Mouse (Mus musculus) forebrain, postnatal 0 days (tissue): Measurements from ENCODE around the gene Gm10563. TPM values are rescaled to one million over a fixed set of nuclear protein-coding genes. Genes with fewer than 3 reads are reported as not detected.

Source experiments
- ATAC-seq: fragments of 200-750 bp; cut with Nextera tagmentation; 2 replicates; pipeline ENCODE4 v1.8.0; 2017; ENCODE audit warnings: mild to moderate bottlenecking, moderate library complexity
- DNase-seq: peaks from one replicate; pipeline ENCODE4 v3.0.0-alpha.2; 2015
- H3K27ac ChIP-seq: fragments of 300-500 bp; sonication (generic); 2 replicates; pipeline ENCODE4 v1.5.1; 2014; ENCODE audit warnings: low read depth, mild to moderate bottlenecking, antibody characterized with exemption, low read length, moderate library complexity, mixed read lengths
- H3K27me3 ChIP-seq: fragments of 300-500 bp; sonication (generic); 2 replicates; pipeline ENCODE4 v1.6.1; 2014; ENCODE audit warnings: mild to moderate bottlenecking, low read length, mixed read lengths; ENCODE audit not compliant: insufficient read depth
- H3K36me3 ChIP-seq: fragments of 300-500 bp; sonication (generic); 2 replicates; pipeline ENCODE4 v1.6.1; 2014; ENCODE audit warnings: mild to moderate bottlenecking, moderate library complexity; ENCODE audit not compliant: insufficient read depth
- H3K4me1 ChIP-seq: fragments of 300-500 bp; sonication (generic); 2 replicates; pipeline ENCODE4 v1.6.1; 2014; ENCODE audit warnings: antibody characterized with exemption; ENCODE audit not compliant: insufficient read depth
- H3K4me2 ChIP-seq: fragments of 300-500 bp; sonication (generic); 2 replicates; pipeline ENCODE4 v1.6.1; 2014; ENCODE audit warnings: low read depth, mild to moderate bottlenecking, moderate library complexity
- H3K4me3 ChIP-seq: fragments of 300-500 bp; sonication (generic); 2 replicates; pipeline ENCODE4 v1.5.1; 2014; ENCODE audit warnings: low read depth, low read length, mixed read lengths
- H3K9ac ChIP-seq: fragments of 300-500 bp; sonication (generic); 2 replicates; pipeline ENCODE4 v1.6.1; 2014; ENCODE audit warnings: mild to moderate bottlenecking
- H3K9me3 ChIP-seq: fragments of 300-500 bp; sonication (generic); 2 replicates; pipeline ENCODE4 v1.6.1; 2016; ENCODE audit warnings: low read length
- CTCF ChIP-seq: sonication (generic); IDR thresholded peaks from 2 replicates; pipeline ENCODE4 v1.5.1; 2016; ENCODE audit warnings: antibody characterized with exemption, control low read depth, low read depth
- WGBS: fragments of 180-500 bp; shearing (Covaris S2); extraction: QIAGEN DNeasy Blood & Tissue Kit; methylation state at CpG from one replicate; pipeline ENCODE4 v1.1.7; 2014; 5-methylcytosine and 5-hydroxymethylcytosine counted together
- polyA plus RNA-seq: library from polyadenylated mRNA; unstranded; fragments of >200 nt; fragmentation: Nextera tagmentation; extraction: Ambion mirVana; gene quantifications from 2 replicates; pipeline ENCODE4 v1.2.1, GENCODE M21; 2015
- total RNA-seq: library from RNA; depleted of rRNA; stranded (reverse); fragments of >200 nt; gene quantifications from 2 replicates; pipeline ENCODE4 v1.2.3, GENCODE M21; 2014; rRNA removed

Gene Gm10563
- total and polyA plus RNA-seq, 2 experiments from 2014 or later, result not detected

DNA sequence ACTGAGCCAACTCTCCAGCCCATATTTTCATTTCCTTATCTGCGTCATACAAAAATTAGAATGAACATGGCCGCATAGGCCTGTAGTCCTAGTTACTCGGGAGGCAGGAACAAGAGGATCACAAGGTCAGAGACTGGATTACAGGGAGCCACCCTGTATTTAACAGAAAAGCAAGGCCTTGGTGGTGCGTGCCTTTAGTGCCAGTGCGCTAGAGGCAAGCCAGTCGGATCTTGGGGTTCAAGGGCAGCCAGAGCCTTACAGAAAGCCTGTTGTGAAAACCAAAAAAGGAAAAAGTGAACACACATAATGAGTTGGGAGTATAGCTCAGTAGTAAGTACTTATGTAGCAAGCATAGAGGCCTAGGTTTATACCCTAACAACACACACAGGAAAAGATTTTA, 75.4 kb downstream of the Gm10563 start:
- 93% methylated on average over 6 of the region's 6 CpGs for WGBS
- Histone ChIP-seq H3K4me2 (no peak overlapping the region), H3K27me3 (no peaks in the 10 kb centered on the region), H3K27ac (no peak overlapping the region), H3K36me3 (no peaks in the 10 kb centered on the region), H3K9ac (no peak overlapping the region), H3K4me1 (peaks cover 5% of the 10 kb centered on the region), H3K4me3 (no peak overlapping the region), H3K9me3 (no peaks in the 10 kb centered on the region)
- no peak for DNase-seq
- TF ChIP-seq CTCF, result no peak
- no peak for ATAC-seq

DNA sequence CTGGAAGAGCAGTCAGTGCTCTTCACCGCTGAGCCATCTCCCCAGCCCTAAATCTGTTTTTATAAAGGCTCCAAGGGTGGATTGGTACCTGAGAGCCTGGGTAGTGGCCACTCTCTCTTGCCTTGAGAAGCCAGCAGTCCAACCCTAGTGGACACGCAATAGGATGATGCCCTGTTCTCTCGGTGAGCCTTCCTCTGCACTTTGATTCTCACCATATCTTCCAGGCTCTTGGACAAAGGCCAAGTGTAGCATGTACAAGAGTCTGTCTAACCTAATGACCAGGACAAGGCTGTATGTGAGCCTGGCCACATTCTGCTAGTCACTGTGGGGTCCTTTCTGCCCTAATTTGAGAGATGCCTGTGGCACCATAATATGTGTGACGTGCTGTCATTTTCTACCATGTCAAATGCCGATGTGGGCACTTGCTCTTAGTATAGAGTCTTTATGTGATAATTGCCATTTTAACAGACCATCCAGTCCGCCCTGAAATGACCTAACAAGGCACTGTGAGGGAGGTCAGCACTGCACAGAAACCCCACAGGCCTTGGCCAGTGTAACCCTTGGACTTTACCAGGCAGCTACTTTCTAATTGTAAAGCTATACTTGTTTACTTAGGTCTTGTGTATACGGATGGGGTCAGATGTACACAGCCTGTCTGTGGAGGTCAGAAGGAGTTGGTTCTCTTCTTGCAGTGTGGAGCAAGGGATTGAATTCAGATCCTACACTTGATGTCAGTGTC, 76.4 kb downstream of the Gm10563 start:
- H3K27ac ChIP-seq, result no peak overlapping the region
- TF ChIP-seq CTCF, result no peak
- WGBS, result 92% methylated on average over 7 of the region's 7 CpGs
- H3K36me3 ChIP-seq, result no peaks in the 10 kb centered on the region
- H3K4me2 ChIP-seq, result no peak overlapping the region
- ATAC-seq, result no peak
- no peaks in the 10 kb centered on the region for H3K27me3 ChIP-seq
- no peak overlapping the region for H3K4me3 ChIP-seq
- no peak for DNase-seq
- no peaks in the 10 kb centered on the region for H3K9me3 ChIP-seq
- H3K4me1 ChIP-seq, result peaks cover 5% of the 10 kb centered on the region
- no peak overlapping the region for H3K9ac ChIP-seq

DNA sequence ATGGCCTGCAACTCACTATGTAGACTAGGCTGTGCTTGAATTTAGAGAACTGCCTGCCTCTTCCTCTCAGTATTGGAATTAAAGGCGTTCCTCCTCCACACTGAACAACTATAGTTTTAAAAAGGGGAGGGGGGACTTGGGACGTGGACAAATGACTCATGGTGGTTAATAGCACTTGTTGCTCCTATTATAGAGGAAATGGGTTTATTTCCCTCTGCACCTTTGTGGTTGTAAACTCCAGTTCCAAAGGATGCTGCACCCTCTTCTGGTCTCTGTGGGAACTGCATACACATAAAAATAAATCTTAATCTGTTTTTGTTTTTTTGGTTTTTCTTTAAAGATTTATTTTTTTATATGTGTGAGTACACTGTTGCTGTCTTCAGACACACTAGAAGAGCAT, 77.0 kb downstream of the Gm10563 start:
- no peak overlapping the region for H3K9ac ChIP-seq
- DNase-seq, result peak; percentile 56
- no peak overlapping the region for H3K4me3 ChIP-seq
- 21% methylated on average over 2 of the region's 2 CpGs for WGBS
- TF ChIP-seq CTCF, result peak; percentile 76
- H3K36me3 ChIP-seq, result no peaks in the 10 kb centered on the region
- H3K4me2 ChIP-seq, result no peak overlapping the region
- H3K27ac ChIP-seq, result no peak overlapping the region
- no peak for ATAC-seq
- H3K4me1 ChIP-seq, result peaks cover 5% of the 10 kb centered on the region
- H3K27me3 ChIP-seq, result no peaks in the 10 kb centered on the region
- no peaks in the 10 kb centered on the region for H3K9me3 ChIP-seq

DNA sequence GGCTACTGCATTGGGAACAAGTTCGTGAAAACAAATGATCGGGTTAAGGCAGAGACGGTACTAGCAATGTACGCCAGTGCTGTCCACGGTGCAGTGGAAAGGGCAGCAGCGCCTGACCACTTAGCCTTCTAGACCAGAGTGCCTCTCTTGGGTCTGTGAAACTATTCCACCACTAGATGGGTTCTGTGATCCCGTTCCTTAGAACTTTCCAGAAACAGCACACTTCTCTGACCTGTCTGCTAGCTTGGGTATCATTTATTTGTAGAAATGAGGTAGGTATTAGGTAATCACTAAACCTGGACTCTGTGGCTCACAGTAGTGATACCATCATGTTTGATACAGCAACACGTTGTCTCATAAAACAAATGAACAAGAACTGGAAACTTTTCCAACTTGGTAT, 78.7 kb downstream of the Gm10563 start:
- DNase-seq (no peak), ATAC-seq (no peak)
- H3K36me3 ChIP-seq, result no peaks in the 10 kb centered on the region
- TF ChIP-seq CTCF, result no peak
- no peak overlapping the region for H3K4me2 ChIP-seq
- H3K27me3 ChIP-seq, result no peaks in the 10 kb centered on the region
- H3K9ac ChIP-seq, result no peak overlapping the region
- peaks cover 5% of the 10 kb centered on the region for H3K4me1 ChIP-seq
- H3K4me3 ChIP-seq, result no peak overlapping the region
- WGBS, result 88% methylated on average over 8 of the region's 8 CpGs
- no peak overlapping the region for H3K27ac ChIP-seq
- no peaks in the 10 kb centered on the region for H3K9me3 ChIP-seq

Other genes starting within 250 kb of the Gm10563 start
- 6.1 and 7.1 TPM in 2 replicates for gene Gabrd, start 247.3 kb downstream of the Gm10563 start, total RNA-seq
- gene Gabrd, start 247.3 kb downstream of the Gm10563 start, polyA plus RNA-seq, result 3.8 and 5.1 TPM in 2 replicates
- gene Cfap74, start 236.2 kb downstream of the Gm10563 start, total RNA-seq, result 7.2 and 10.8 TPM in 2 replicates
- 5.1 and 6.6 TPM in 2 replicates for gene Cfap74, start 236.2 kb downstream of the Gm10563 start, polyA plus RNA-seq
- 0.52 TPM in 1 of 2 replicates, not detected in the other for gene Tmem52, start 176.3 kb downstream of the Gm10563 start, total RNA-seq
- gene Tmem52, start 176.3 kb downstream of the Gm10563 start, polyA plus RNA-seq, result 0.23 and 0.29 TPM in 2 replicates
- 252 and 268 TPM in 2 replicates for gene Gnb1, start 154.0 kb downstream of the Gm10563 start, total RNA-seq
- 1,233 and 1,420 TPM in 2 replicates for gene Gnb1, start 154.0 kb downstream of the Gm10563 start, polyA plus RNA-seq
- gene Nadk, start 83.0 kb downstream of the Gm10563 start, total RNA-seq, result 86.0 and 89.7 TPM in 2 replicates
- 66.4 and 66.7 TPM in 2 replicates for gene Nadk, start 83.0 kb downstream of the Gm10563 start, polyA plus RNA-seq
- gene Slc35e2, start 44.0 kb downstream of the Gm10563 start, total RNA-seq, result 39.9 and 49.2 TPM in 2 replicates
- 8.6 and 10.5 TPM in 2 replicates for gene Slc35e2, start 44.0 kb downstream of the Gm10563 start, polyA plus RNA-seq
- 20.7 and 21.8 TPM in 2 replicates for gene Cdk11b, start 20.6 kb downstream of the Gm10563 start, total RNA-seq
- 48.7 and 64.7 TPM in 2 replicates for gene Cdk11b, start 20.6 kb downstream of the Gm10563 start, polyA plus RNA-seq
- 6.0 TPM in 2 replicates for gene Mmp23, start 8.0 kb upstream of the Gm10563 start, total RNA-seq
- 2.5 and 2.9 TPM in 2 replicates for gene Mmp23, start 8.0 kb upstream of the Gm10563 start, polyA plus RNA-seq
- 98.0 and 116 TPM in 2 replicates for gene Mib2, start 23.8 kb upstream of the Gm10563 start, total RNA-seq
- 42.9 and 46.5 TPM in 2 replicates for gene Mib2, start 23.8 kb upstream of the Gm10563 start, polyA plus RNA-seq
- gene Fndc10, start 48.9 kb upstream of the Gm10563 start, total RNA-seq, result 31.9 and 33.5 TPM in 2 replicates
- 20.4 and 24.6 TPM in 2 replicates for gene Fndc10, start 48.9 kb upstream of the Gm10563 start, polyA plus RNA-seq
- 103 and 121 TPM in 2 replicates for gene Ssu72, start 59.4 kb upstream of the Gm10563 start, total RNA-seq
- 164 and 176 TPM in 2 replicates for gene Ssu72, start 59.4 kb upstream of the Gm10563 start, polyA plus RNA-seq
- 43.4 and 55.2 TPM in 2 replicates for gene Tmem240, start 89.4 kb upstream of the Gm10563 start, total RNA-seq
- 19.1 and 23.8 TPM in 2 replicates for gene Tmem240, start 89.4 kb upstream of the Gm10563 start, polyA plus RNA-seq
- gene Atad3a, start 115.7 kb upstream of the Gm10563 start, total RNA-seq, result 72.3 and 79.2 TPM in 2 replicates
- gene Atad3a, start 115.7 kb upstream of the Gm10563 start, polyA plus RNA-seq, result 61.3 and 68.6 TPM in 2 replicates
- gene Vwa1, start 129.3 kb upstream of the Gm10563 start, total RNA-seq, result 27.9 and 29.6 TPM in 2 replicates
- 22.9 and 24.8 TPM in 2 replicates for gene Vwa1, start 129.3 kb upstream of the Gm10563 start, polyA plus RNA-seq
- gene Tmem88b, start 140.5 kb upstream of the Gm10563 start, total RNA-seq, result 0.14 and 0.38 TPM in 2 replicates
- gene Tmem88b, start 140.5 kb upstream of the Gm10563 start, polyA plus RNA-seq, result 0.24 and 0.38 TPM in 2 replicates
- gene Ankrd65, start 145.0 kb upstream of the Gm10563 start, total RNA-seq, result not detected in 2 replicates
- gene Ankrd65, start 145.0 kb upstream of the Gm10563 start, polyA plus RNA-seq, result not detected in 2 replicates
- gene Mrpl20, start 157.5 kb upstream of the Gm10563 start, total RNA-seq, result 134 and 220 TPM in 2 replicates
- 304 and 396 TPM in 2 replicates for gene Mrpl20, start 157.5 kb upstream of the Gm10563 start, polyA plus RNA-seq
- gene Ccnl2, start 167.1 kb upstream of the Gm10563 start, total RNA-seq, result 112 and 113 TPM in 2 replicates
- 48.3 and 68.3 TPM in 2 replicates for gene Ccnl2, start 167.1 kb upstream of the Gm10563 start, polyA plus RNA-seq
- gene Aurkaip1, start 185.9 kb upstream of the Gm10563 start, total RNA-seq, result 90.9 and 93.0 TPM in 2 replicates
- 148 and 183 TPM in 2 replicates for gene Aurkaip1, start 185.9 kb upstream of the Gm10563 start, polyA plus RNA-seq
- 19.5 and 35.9 TPM in 2 replicates for gene Mxra8, start 194.3 kb upstream of the Gm10563 start, total RNA-seq
- 25.0 and 30.5 TPM in 2 replicates for gene Mxra8, start 194.3 kb upstream of the Gm10563 start, polyA plus RNA-seq
- 118 and 120 TPM in 2 replicates for gene Dvl1, start 202.0 kb upstream of the Gm10563 start, total RNA-seq
- 15.1 and 16.3 TPM in 2 replicates for gene Dvl1, start 202.0 kb upstream of the Gm10563 start, polyA plus RNA-seq
- 0.54 and 0.67 TPM in 2 replicates for gene Tas1r3, start 218.0 kb upstream of the Gm10563 start, total RNA-seq
- 0.14 and 0.22 TPM in 2 replicates for gene Tas1r3, start 218.0 kb upstream of the Gm10563 start, polyA plus RNA-seq
- gene Cptp, start 224.0 kb upstream of the Gm10563 start, total RNA-seq, result 12.7 and 19.8 TPM in 2 replicates
- 18.7 and 22.8 TPM in 2 replicates for gene Cptp, start 224.0 kb upstream of the Gm10563 start, polyA plus RNA-seq
- gene Ints11, start 224.1 kb upstream of the Gm10563 start, total RNA-seq, result 47.7 and 63.8 TPM in 2 replicates
- gene Ints11, start 224.1 kb upstream of the Gm10563 start, polyA plus RNA-seq, result 58.8 and 59.8 TPM in 2 replicates
- gene Pusl1, start 246.4 kb upstream of the Gm10563 start, total RNA-seq, result 65.4 and 69.5 TPM in 2 replicates
- 56.5 and 59.0 TPM in 2 replicates for gene Pusl1, start 246.4 kb upstream of the Gm10563 start, polyA plus RNA-seq
- gene Acap3, start 246.4 kb upstream of the Gm10563 start, total RNA-seq, result 116 and 147 TPM in 2 replicates
- 84.2 and 95.3 TPM in 2 replicates for gene Acap3, start 246.4 kb upstream of the Gm10563 start, polyA plus RNA-seq